Mouse (Mus musculus): ENCODE measurements around the gene Diaph2.
"Not testable (repeated sequence)": the region's sequence is repeated elsewhere in the genome, so short reads cannot be mapped to it uniquely, and the experiment has no call there.

The Diaph2 gene

DNA sequence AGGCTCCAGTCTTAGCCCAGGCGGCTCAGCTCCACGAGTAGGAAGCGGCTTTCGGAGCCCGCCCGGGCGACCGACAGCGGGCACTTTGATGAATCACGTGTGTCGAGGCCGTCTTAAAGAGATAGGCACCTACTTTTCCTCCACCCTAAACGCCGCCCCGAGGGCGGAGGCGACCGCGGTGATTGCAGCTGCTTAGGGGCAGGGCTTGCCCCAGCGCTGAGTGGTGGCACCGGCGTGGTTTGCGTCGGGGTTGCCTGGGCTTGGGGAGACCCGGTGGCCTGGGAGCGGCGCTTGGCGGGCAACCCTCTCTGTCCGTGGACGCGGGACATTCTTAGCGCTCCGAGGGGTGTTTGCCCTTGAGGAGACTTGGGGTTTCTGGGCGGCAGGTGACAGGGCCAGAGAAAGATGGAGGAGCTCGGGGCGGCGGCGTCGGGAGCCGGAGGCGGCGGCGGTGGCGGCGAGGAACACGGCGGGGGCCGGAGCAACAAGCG, at the start of gene Diaph2:
Diaph2 (plus strand) TSS at position 172 of the 491 bp plus-strand sequence.
- peak; percentile 70 to 80 for DNase-seq (ENCODE audit: low spot score in 2 of 2)

GRCm38 (mm10) chrX:129701634-129702312, 47.8 kb upstream of the Diaph2 start:
- no peak for DNase-seq (ENCODE audit: low spot score in 2 of 2)

GRCm38 (mm10) chrX:129709656-129710055, 39.9 kb upstream of the Diaph2 start:
- DNase-seq (ENCODE audit: low spot score in 2 of 2): no peak

- DNase-seq (ENCODE audit: low spot score in 2 of 2): no peak
Measured at GRCm38 (mm10) chrX:129728717-129729220, 20.8 kb upstream of the Diaph2 start.

- no peak for DNase-seq (ENCODE audit: low spot score in 2 of 2)
Measured at GRCm38 (mm10) chrX:129736562-129736961, 13.0 kb upstream of the Diaph2 start.

DNA sequence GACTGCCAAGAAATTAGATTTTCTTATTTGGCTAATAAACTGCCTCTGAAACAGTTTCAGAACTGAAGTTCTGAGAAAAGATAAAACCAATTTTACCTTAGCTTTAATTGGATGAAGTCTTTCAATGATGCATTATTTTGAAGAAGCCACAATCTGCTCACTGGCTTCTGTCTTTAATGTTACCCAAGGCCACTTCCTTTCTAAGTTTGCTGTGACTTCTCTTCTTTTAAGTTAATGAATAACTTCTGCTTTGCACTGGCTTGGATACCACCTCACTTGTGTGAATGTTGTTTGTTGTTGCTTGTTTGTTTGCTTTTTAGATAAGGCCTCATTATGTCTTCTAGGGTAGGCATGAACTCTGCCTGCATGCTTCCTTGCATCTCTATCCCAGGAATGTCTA, 10.3 kb upstream of the Diaph2 start:
- no peak for DNase-seq (ENCODE audit: low spot score in 2 of 2)

- DNase-seq (ENCODE audit: low spot score in 2 of 2): no peak
Measured at GRCm38 (mm10) chrX:129742981-129743380, 6.6 kb upstream of the Diaph2 start.

- DNase-seq (ENCODE audit: low spot score in 2 of 2): no peak
Measured at GRCm38 (mm10) chrX:129745976-129746375, 3.6 kb upstream of the Diaph2 start.

DNA sequence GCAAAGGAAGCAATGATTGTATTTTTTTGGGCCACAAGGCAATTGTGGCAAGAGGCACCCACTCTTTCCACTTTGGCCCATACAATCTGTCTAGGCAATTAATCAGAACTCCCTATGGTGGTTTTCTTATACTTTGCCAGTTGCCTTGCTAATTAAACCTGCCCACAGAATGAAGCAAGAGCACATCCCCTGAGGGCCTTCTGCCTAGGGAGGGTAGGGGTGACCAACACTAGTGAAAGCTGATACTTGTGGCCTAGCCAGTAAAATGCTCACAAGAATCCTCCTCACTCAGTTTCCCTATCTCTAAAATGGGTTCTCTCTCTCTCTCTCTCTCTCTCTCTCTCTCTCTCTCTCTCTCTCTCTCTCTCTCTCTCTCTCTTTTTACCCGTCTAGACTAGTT, 440 bp upstream of the Diaph2 start:
- DNase-seq (ENCODE audit: low spot score in 2 of 2): no peak

DNA sequence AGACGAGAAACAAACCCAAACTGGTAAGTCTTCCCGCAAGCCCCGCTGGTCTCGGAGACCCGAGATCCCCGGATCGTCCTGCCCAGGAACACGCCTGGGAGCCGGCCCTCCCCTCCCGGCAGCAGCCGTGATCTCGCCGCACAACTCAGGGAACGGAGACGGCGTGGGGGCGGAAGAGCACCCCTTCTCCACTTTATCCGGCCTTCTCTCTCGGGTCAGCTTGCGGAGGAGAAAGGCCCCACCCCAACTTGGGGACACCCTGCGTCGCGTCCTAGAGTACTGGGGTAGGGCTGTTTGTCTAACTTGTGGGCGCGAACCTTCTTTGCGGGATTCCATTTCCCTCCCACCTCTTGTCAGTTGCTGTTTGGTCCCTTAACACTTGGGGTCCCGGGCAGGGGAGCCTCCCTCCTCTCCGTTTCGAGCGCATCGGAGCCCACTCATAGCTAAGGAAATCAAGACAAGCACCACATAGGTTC, 590 bp downstream of the Diaph2 start:
- DNase-seq (ENCODE audit: low spot score in 2 of 2): peak in 1 of 2 experiments; percentile 59

GRCm38 (mm10) chrX:129750606-129751005, 1.1 kb downstream of the Diaph2 start:
- DNase-seq (ENCODE audit: low spot score in 2 of 2): no peak

- no peak for DNase-seq (ENCODE audit: low spot score in 2 of 2)
Measured at GRCm38 (mm10) chrX:129756606-129757005, 7.1 kb downstream of the Diaph2 start.

DNA sequence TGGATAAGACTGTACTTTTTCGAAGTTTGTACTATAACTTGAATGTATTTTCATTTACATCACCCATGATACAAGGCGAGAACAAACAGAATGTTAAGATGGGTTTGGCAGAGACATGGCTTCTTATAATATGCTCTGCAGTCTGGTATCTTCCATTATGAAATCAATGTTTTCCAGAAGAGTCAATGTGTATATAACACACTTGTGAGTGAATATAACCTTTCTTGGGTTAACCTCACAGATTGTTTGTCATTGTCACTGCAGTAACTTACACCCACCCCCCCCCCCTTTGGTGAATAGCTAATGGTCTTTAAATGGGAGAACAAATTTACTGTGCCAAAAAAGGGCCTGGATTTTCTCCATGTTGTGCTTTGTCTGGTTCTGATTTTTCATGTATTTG, 13.1 kb downstream of the Diaph2 start:
- DNase-seq (ENCODE audit: low spot score in 2 of 2): no peak

GRCm38 (mm10) chrX:129765378-129765777, 15.8 kb downstream of the Diaph2 start:
- DNase-seq (ENCODE audit: low spot score in 2 of 2): no peak

GRCm38 (mm10) chrX:129766811-129767210, 17.3 kb downstream of the Diaph2 start:
- no peak for DNase-seq (ENCODE audit: low spot score in 2 of 2)

- DNase-seq (ENCODE audit: low spot score in 2 of 2): no peak
Measured at GRCm38 (mm10) chrX:129770625-129771024, 21.1 kb downstream of the Diaph2 start.

- DNase-seq (ENCODE audit: low spot score in 2 of 2): no peak
Measured at GRCm38 (mm10) chrX:129773556-129774255, 24.2 kb downstream of the Diaph2 start.

- DNase-seq (ENCODE audit: low spot score in 2 of 2): no peak
Measured at GRCm38 (mm10) chrX:129774478-129774877, 24.9 kb downstream of the Diaph2 start.

DNA sequence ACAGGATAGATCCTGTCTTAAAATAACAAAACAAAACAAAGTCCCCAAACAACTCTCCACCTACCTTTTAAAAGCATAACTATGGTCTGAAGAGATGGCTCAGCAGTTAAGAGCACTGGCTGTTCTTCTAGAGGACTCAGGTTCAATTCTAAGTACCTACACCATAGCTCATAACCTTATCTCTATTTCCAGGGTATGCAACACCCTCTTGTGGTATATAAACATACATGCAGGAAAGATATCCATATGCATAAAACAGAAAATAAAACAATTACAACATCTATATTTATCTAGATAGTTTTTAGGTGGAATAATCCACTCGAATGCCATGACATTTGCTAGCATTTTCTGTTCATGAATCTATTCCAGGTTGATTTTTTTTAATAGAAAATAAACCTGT, 27.2 kb downstream of the Diaph2 start:
- no peak for DNase-seq (ENCODE audit: low spot score in 2 of 2)

DNA sequence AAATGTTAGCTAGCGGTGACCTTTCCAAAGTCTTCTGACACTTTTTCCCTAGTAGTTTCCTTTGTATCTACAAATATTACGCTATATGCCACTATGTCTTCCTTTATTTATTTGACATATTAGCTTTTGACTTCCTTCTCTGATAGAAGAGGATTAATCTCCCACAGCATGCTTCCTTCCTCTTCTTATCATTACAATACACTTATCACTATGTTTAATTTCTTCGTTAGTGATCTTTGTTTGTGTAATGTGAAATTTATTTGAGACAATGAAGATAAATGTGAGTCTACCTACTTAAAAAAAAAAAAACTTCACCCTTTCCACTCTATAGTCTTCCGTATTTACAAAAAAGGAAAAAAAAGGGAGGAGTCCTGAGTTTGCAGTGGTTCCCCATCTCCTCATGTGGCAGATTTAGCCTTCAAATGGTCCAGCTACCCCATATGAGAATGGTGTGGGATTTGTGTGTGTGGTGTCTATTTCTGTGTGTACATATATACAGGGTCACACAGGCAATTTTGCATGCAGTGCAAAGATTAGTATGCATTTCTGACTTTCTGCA, 27.9 kb downstream of the Diaph2 start:
- DNase-seq (ENCODE audit: low spot score in 2 of 2): no peak

DNA sequence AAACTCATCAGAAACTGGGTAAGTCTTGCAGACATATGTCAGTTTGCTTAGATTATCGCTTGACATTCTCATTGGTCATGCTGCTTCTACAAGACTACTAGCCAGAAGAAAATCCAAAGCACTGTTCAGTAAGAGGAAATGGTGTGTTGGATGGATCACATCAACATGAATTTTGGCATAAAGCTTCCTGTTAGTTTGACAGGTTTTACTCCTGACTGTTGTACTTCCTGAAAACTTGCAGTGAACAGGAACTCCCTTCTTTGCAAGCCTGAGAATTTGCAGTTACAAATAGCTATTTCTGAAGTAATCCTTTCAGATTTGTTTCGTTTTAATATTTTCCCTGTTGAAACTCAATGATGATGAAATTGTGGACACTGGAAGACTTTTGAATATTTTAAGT, 32.3 kb downstream of the Diaph2 start:
- no peak for DNase-seq (ENCODE audit: low spot score in 2 of 2)

DNA sequence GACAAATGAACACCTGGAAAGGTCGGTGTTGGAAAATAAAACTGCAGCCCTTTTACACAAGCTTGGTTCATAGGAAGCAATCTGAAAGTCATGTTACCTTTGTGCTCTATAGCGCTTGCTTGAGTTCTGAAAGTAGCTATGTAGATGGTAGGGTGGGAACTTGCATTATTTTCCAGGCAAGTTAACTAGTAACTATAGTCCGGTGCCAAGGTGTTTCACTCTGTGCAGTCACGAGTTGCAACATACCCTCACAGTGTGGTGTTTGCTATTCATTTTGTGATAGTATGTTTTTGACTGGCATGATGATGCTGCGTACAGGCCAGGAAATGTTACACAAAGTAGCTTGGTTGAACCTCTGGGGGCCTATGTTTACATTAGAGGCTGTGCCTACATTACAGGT, 34.5 kb downstream of the Diaph2 start:
- no peak for DNase-seq (ENCODE audit: low spot score in 2 of 2)

- not testable (repeated sequence) for DNase-seq (ENCODE audit: low spot score in 2 of 2)
Measured at GRCm38 (mm10) chrX:129799920-129800319, 50.4 kb downstream of the Diaph2 start.

Measured in urinary bladder, postnatal 4 days (tissue).